Mouse (Mus musculus) MEL (cell line): Measurements from ENCODE around the gene Poldip3. TPM values are rescaled to one million over a fixed set of nuclear protein-coding genes. Genes with fewer than 3 reads are reported as not detected.

Experiments used
- DNase-seq: peaks from one replicate; pipeline ENCODE4 v3.0.0; 2011; ENCODE audit warnings: low read depth, low spot score
- H3K27ac ChIP-seq: 2 replicates; pipeline ENCODE4 v1.5.1; 2012; ENCODE audit warnings: low read depth, mild to moderate bottlenecking, control low read depth, low read length, moderate library complexity; ENCODE audit not compliant: control insufficient read depth
- H3K27me3 ChIP-seq, 2 experiments: fragments of 150-350 bp in 1 of 2; sonication (generic) in 1 of 2; 2 replicates each; pipeline ENCODE4 v1.6.1; 2012; ENCODE audit warnings: low read length in 2 of 2, mild to moderate bottlenecking in 2 of 2, improper control_type of control experiment in 1 of 2, moderate library complexity in 1 of 2; ENCODE audit not compliant: insufficient read depth in 2 of 2, control insufficient read depth in 1 of 2
- H3K36me3 ChIP-seq, 2 experiments: 2 replicates each; pipeline ENCODE4 v1.6.1; 2012 to 2014; ENCODE audit warnings: low read length in 2 of 2, improper control_type of control experiment in 1 of 2, inconsistent platforms in 1 of 2, mild to moderate bottlenecking in 1 of 2; ENCODE audit not compliant: insufficient read depth in 2 of 2, control insufficient read depth in 1 of 2
- H3K4me1 ChIP-seq, 2 experiments: fragments of 150-350 bp in 1 of 2; sonication (generic) in 1 of 2; 2 replicates each; pipeline ENCODE4 v1.6.1; 2012; ENCODE audit warnings: low read length in 2 of 2, improper control_type of control experiment in 1 of 2, mild to moderate bottlenecking in 1 of 2; ENCODE audit not compliant: insufficient read depth in 2 of 2, control insufficient read depth in 1 of 2
- H3K4me3 ChIP-seq, 2 experiments: fragments of 150-350 bp in 1 of 2; sonication (generic) in 1 of 2; 2 replicates each; pipeline ENCODE4 v1.5.1; 2012; ENCODE audit warnings: low read depth in 2 of 2, low read length in 2 of 2, mild to moderate bottlenecking in 2 of 2, moderate library complexity in 2 of 2, control low read depth in 1 of 2, improper control_type of control experiment in 1 of 2; ENCODE audit not compliant: control insufficient read depth in 1 of 2, insufficient read depth in 1 of 2
- H3K79me2 ChIP-seq: 2 replicates; pipeline ENCODE4 v1.6.1; 2012; ENCODE audit warnings: mild to moderate bottlenecking, low read length, moderate library complexity; ENCODE audit not compliant: control insufficient read depth, poor library complexity, insufficient read depth
- H3K9ac ChIP-seq: 2 replicates; pipeline ENCODE4 v1.6.1; 2012; ENCODE audit warnings: low read depth, mild to moderate bottlenecking, control low read depth, low read length, moderate library complexity; ENCODE audit not compliant: control insufficient read depth, poor library complexity, severe bottlenecking
- H3K9me3 ChIP-seq: fragments of 150-350 bp; sonication (generic); replicated peaks from 2 replicates; pipeline ENCODE4 v1.6.1; 2012; ENCODE audit warnings: mild to moderate bottlenecking, low read length, improper control_type of control experiment, moderate library complexity; ENCODE audit not compliant: insufficient read depth
- CHD2 ChIP-seq: IDR thresholded peaks from 2 replicates; pipeline ENCODE4 v1.6.1; 2011; ENCODE audit warnings: low read length, improper control_type of control experiment
- ELF1 ChIP-seq: IDR thresholded peaks from 2 replicates; pipeline ENCODE4 v1.6.1; 2014; ENCODE audit warnings: low read depth, mild to moderate bottlenecking, inconsistent platforms, low read length, improper control_type of control experiment, moderate library complexity
- EP300 ChIP-seq, 2 experiments: IDR thresholded peaks; 2 replicates each; pipeline ENCODE4 v1.6.1; 2011; ENCODE audit warnings: improper control_type of control experiment in 2 of 2, low read length in 2 of 2, low read depth in 1 of 2, mild to moderate bottlenecking in 1 of 2
- ETS1 ChIP-seq: IDR thresholded peaks from 2 replicates; pipeline ENCODE4 v1.6.1; 2012; ENCODE audit warnings: low read depth, mild to moderate bottlenecking, inconsistent platforms, low read length, improper control_type of control experiment, moderate library complexity
- GATA1 ChIP-seq: IDR thresholded peaks from 2 replicates; pipeline ENCODE4 v1.6.1; 2011; ENCODE audit warnings: low read depth, low read length, improper control_type of control experiment
- HCFC1 ChIP-seq: IDR thresholded peaks from 2 replicates; pipeline ENCODE4 v1.6.1; 2012; ENCODE audit warnings: low read depth, mild to moderate bottlenecking, inconsistent platforms, low read length, improper control_type of control experiment, moderate library complexity
- JUND ChIP-seq: IDR thresholded peaks from 2 replicates; pipeline ENCODE4 v1.6.1; 2011; ENCODE audit warnings: low read depth, mild to moderate bottlenecking, improper control_type of control experiment, low read length
- MAX ChIP-seq: IDR thresholded peaks from 2 replicates; pipeline ENCODE4 v1.6.1; 2011; ENCODE audit warnings: low read length, improper control_type of control experiment
- MAZ ChIP-seq: IDR thresholded peaks from 2 replicates; pipeline ENCODE4 v1.6.1; 2012; ENCODE audit warnings: low read depth, mild to moderate bottlenecking, inconsistent platforms, low read length, improper control_type of control experiment
- MEF2A ChIP-seq: IDR thresholded peaks from 2 replicates; pipeline ENCODE4 v1.6.1; 2014; ENCODE audit warnings: low read depth, mild to moderate bottlenecking, inconsistent platforms, low read length, improper control_type of control experiment; ENCODE audit not compliant: poor library complexity, insufficient replicate concordance, severe bottlenecking; ENCODE audit errors: extremely low read depth
- MXI1 ChIP-seq: IDR thresholded peaks from 2 replicates; pipeline ENCODE4 v1.6.1; 2011; ENCODE audit warnings: mild to moderate bottlenecking, low read depth, low read length, improper control_type of control experiment
- NELFE ChIP-seq: IDR thresholded peaks from 2 replicates; pipeline ENCODE4 v1.6.1; 2011; ENCODE audit warnings: low read depth, low read length, improper control_type of control experiment
- NRF1 ChIP-seq: IDR thresholded peaks from 2 replicates; pipeline ENCODE4 v1.6.1; 2014; ENCODE audit warnings: low read depth, mild to moderate bottlenecking, inconsistent platforms, low read length, improper control_type of control experiment, moderate library complexity; ENCODE audit not compliant: poor library complexity, insufficient read depth, severe bottlenecking
- POLR2A ChIP-seq, 2 experiments: IDR thresholded peaks; 2 replicates each; pipeline ENCODE4 v1.6.1; 2011 to 2012; ENCODE audit warnings: low read length in 2 of 2, mild to moderate bottlenecking in 2 of 2, control low read depth in 1 of 2, improper control_type of control experiment in 1 of 2, low read depth in 1 of 2, moderate library complexity in 1 of 2; ENCODE audit not compliant: control insufficient read depth in 1 of 2, insufficient read depth in 1 of 2, poor library complexity in 1 of 2
- POLR2AphosphoS2 ChIP-seq: IDR thresholded peaks from 2 replicates; pipeline ENCODE4 v1.6.1; 2011; ENCODE audit warnings: low read length, improper control_type of control experiment
- RAD21 ChIP-seq: IDR thresholded peaks from 2 replicates; pipeline ENCODE4 v1.6.1; 2011; ENCODE audit warnings: mild to moderate bottlenecking, low read depth, low read length, improper control_type of control experiment
- SIN3A ChIP-seq: IDR thresholded peaks from 2 replicates; pipeline ENCODE4 v1.6.1; 2012; ENCODE audit warnings: low read length, improper control_type of control experiment, inconsistent platforms
- TBP ChIP-seq: IDR thresholded peaks from 2 replicates; pipeline ENCODE4 v1.8.0; 2011; ENCODE audit warnings: low read depth, low read length, improper control_type of control experiment
- TCF12 ChIP-seq: IDR thresholded peaks from 2 replicates; pipeline ENCODE4 v1.6.1; 2014; ENCODE audit warnings: low read depth, mild to moderate bottlenecking, inconsistent platforms, low read length, improper control_type of control experiment, moderate library complexity
- ZC3H11A ChIP-seq: IDR thresholded peaks from 2 replicates; pipeline ENCODE4 v1.6.1; 2012; ENCODE audit warnings: low read depth, mild to moderate bottlenecking, inconsistent platforms, low read length, improper control_type of control experiment
- ZMIZ1 ChIP-seq: IDR thresholded peaks from 2 replicates; pipeline ENCODE4 v1.6.1; 2012; ENCODE audit warnings: low read depth, mild to moderate bottlenecking, inconsistent platforms, low read length, improper control_type of control experiment, moderate library complexity
- ZNF384 ChIP-seq: IDR thresholded peaks from 2 replicates; pipeline ENCODE4 v1.6.1; 2012; ENCODE audit warnings: low read depth, mild to moderate bottlenecking, inconsistent platforms, low read length, improper control_type of control experiment
- polyA plus RNA-seq, 2 experiments: library from polyadenylated mRNA; stranded (reverse) in 1 of 2; unstranded in 1 of 2; fragments of >175 nt in 1 of 2; fragments of >200 nt in 1 of 2; gene quantifications; 2 replicates each; pipeline versions ENCODE4 v1.2.1 to v1.2.4; 2012; ENCODE audit warnings: low replicate concordance in 2 of 2, low read depth in 1 of 2; ENCODE audit not compliant: insufficient read length in 2 of 2, insufficient read depth in 1 of 2, missing spikeins in 1 of 2
- total RNA-seq: library from RNA; depleted of rRNA; stranded (reverse); fragments of 300-350 nt; gene quantifications from 2 replicates; pipeline ENCODE4 v1.2.3, GENCODE M21; 2012

The Poldip3 gene
- total and polyA plus RNA-seq, 3 experiments: 113 to 123 TPM; not detected in 1

- no peaks in the 10 kb centered on the region for H3K27me3 ChIP-seq
- H3K79me2 ChIP-seq: peaks cover 2% of the 10 kb centered on the region; the same call in 1 of the 2 replicates
- no peak for DNase-seq
Measured at GRCm38 (mm10) chr15:83100332-83100662, 48.9 kb downstream of the Poldip3 start.

GRCm38 (mm10) chr15:83099533-83100331, 49.5 kb downstream of the Poldip3 start:
- Histone ChIP-seq H3K27ac (peak overlapping the region; percentile 57), H3K9ac (peak overlapping the region; percentile 91), H3K27me3 (no peaks in the 10 kb centered on the region), H3K79me2 (peaks cover 2% of the 10 kb centered on the region; the same call in 1 of the 2 replicates), H3K9me3 (no peaks in the 10 kb centered on the region), H3K4me1 (peaks cover 0 to 4% of the 10 kb centered on the region in 2 experiments; a peak in 2 of 4 replicates), H3K4me3 (peak overlapping the region; percentile 81 to 84), H3K36me3 (no peaks in the 10 kb centered on the region)
- DNase-seq: peak; percentile 96
- TF ChIP-seq POLR2AphosphoS2 (peak; percentile 68), ZC3H11A (no peak), ZMIZ1 (peak; percentile 82; the same call in 1 of the 2 replicates), TCF12 (peak; percentile 39; the same call in 1 of the 2 replicates), TBP (peak; percentile 47; the same call in 1 of the 2 replicates), SIN3A (peak; percentile 84), MAZ (peak; percentile 74; the same call in 1 of the 2 replicates), HCFC1 (peak; percentile 79), NELFE (peak; percentile 93; the same call in 1 of the 2 replicates), NRF1 (no peak), CHD2 (no peak), MXI1 (peak; percentile 55), POLR2A (IDR thresholded peaks at IDR 0.05; ENCODE audit: control insufficient read depth in 1 of 2, insufficient read depth in 1 of 2, low read depth in 1 of 2, low read length in 2 of 2, poor library complexity in 1 of 2) (peak; percentile 52 to 76), ETS1 (0 out of 2 replicates have a peak, but pooled peaks have one; percentile 8), MAX (peak; percentile 37; the same call in 1 of the 2 replicates), ELF1 (peak; percentile 77), EP300 (IDR thresholded peaks at IDR 0.05; ENCODE audit: low read depth in 1 of 2, low read length in 2 of 2) (no peak), MEF2A (no peak)

More at GRCm38 (mm10) chr15:83100332-83100662, 48.9 kb downstream of the Poldip3 start:
- TF ChIP-seq MAX: no peak
- TF ChIP-seq JUND: no peak
- no peak for TF ChIP-seq RAD21
- no peak for TF ChIP-seq GATA1
- 0 out of 2 replicates have a peak, but pooled peaks have one; percentile 2 for TF ChIP-seq TCF12
- TF ChIP-seq ZNF384: no peak
- TF ChIP-seq POLR2A (IDR thresholded peaks at IDR 0.05; ENCODE audit: control insufficient read depth in 1 of 2, insufficient read depth in 1 of 2, low read depth in 1 of 2, low read length in 2 of 2, poor library complexity in 1 of 2): peak; percentile 46 to 81; a peak in 1 of 4 replicates
- TF ChIP-seq MXI1: no peak
- Histone ChIP-seq H3K36me3 (no peaks in the 10 kb centered on the region), H3K4me1 (peaks cover 0 to 4% of the 10 kb centered on the region in 2 experiments; a peak in 2 of 4 replicates), H3K4me3 (peak overlapping the region; percentile 81 to 84), H3K27ac (peak overlapping the region; percentile 57), H3K9ac (peak overlapping the region; percentile 91), H3K9me3 (no peaks in the 10 kb centered on the region)
